Mouse (Mus musculus) left cerebral cortex, adult 2 months (tissue): ENCODE data around the gene Tmem140. TPM values are rescaled to one million over a fixed set of nuclear protein-coding genes. Genes with fewer than 3 reads are reported as not detected.

Experiments
- DNase-seq, 2 experiments: peaks; one replicate each; pipeline ENCODE4 v3.0.0; 2021 to 2022; ENCODE audit warnings: low spot score in 2 of 2, mixed read lengths in 1 of 2; ENCODE audit errors: extremely low spot score in 1 of 2
- H3K27ac ChIP-seq: fragments of 200-600 bp; 2 replicates; pipeline ENCODE4 v1.8.1; 2022
- H3K4me3 ChIP-seq: fragments of 200-600 bp; 2 replicates; pipeline ENCODE4 v1.8.1; 2022
- CTCF ChIP-seq: fragments of 200-600 bp; IDR thresholded peaks from 2 replicates; pipeline ENCODE4 v1.8.1; 2022; ENCODE audit warnings: antibody characterized with exemption, mild to moderate bottlenecking, moderate library complexity
- intact Hi-C: fragments of 180-260 bp; cut with DNase I; formaldehyde crosslinking; loops from one replicate; pipeline ENCODE4 v1.15.1; 2025
- total RNA-seq, 2 experiments: library from RNA; stranded (reverse); gene quantifications; 2 replicates each; pipeline ENCODE4 v1.2.3; 2021

The Tmem140 gene
- total RNA-seq, 2 experiments from 2014 or later: 3.1 TPM

- Histone ChIP-seq H3K27ac (no peak overlapping the region), H3K4me3 (no peak overlapping the region)
- no peak for TF ChIP-seq CTCF
- intact Hi-C loops: no loop called here
- DNase-seq: no peak
Measured at GRCm38 (mm10) chr6:34914462-34914861, 51.5 kb downstream of the Tmem140 start.

- H3K4me3 ChIP-seq: no peak overlapping the region
- TF ChIP-seq CTCF: no peak
Measured at GRCm38 (mm10) chr6:34919146-34919545, 56.2 kb downstream of the Tmem140 start.

GRCm38 (mm10) chr6:34919956-34920355 is 57.0 kb downstream of the Tmem140 start, which contains the start of gene Stra8:
Gene Stra8 (plus strand): TSS chr6:34920163.
- intact Hi-C loops: no loop called here
- TF ChIP-seq CTCF: no peak
- Histone ChIP-seq H3K4me3 (no peak within 1 kb of the TSS), H3K27ac (no peak within 1 kb of the TSS)
- DNase-seq: no peak

More at GRCm38 (mm10) chr6:34919146-34919545, 56.2 kb downstream of the Tmem140 start:
- no peak for DNase-seq
- intact Hi-C loops: no loop called here
- no peak overlapping the region for H3K27ac ChIP-seq

GRCm38 (mm10) chr6:34920631-34921030 is 57.7 kb downstream of the Tmem140 start:
- Histone ChIP-seq H3K4me3 (no peak overlapping the region), H3K27ac (no peak overlapping the region)
- no peak for TF ChIP-seq CTCF
- no peak for DNase-seq
- intact Hi-C loops: no loop called here

- H3K27ac ChIP-seq: no peak overlapping the region
- intact Hi-C loops: no loop called here
- peak; percentile 46 for TF ChIP-seq CTCF
- DNase-seq: no peak
- no peak overlapping the region for H3K4me3 ChIP-seq
Measured at GRCm38 (mm10) chr6:34921941-34922340, 59.0 kb downstream of the Tmem140 start.

Other genes with a start within 250 kb of the Tmem140 start
- 10 to 100 TPM; 13.8 to 14.3 TPM for gene Agbl3, start 82.7 kb upstream of the Tmem140 start, total RNA-seq
- 1 to 10 TPM; 5.6 to 7.2 TPM for gene Cyren, start 14.9 kb downstream of the Tmem140 start, total RNA-seq
- 10 to 100 TPM; 29.3 to 30.7 TPM for gene Wdr91, start 47.7 kb downstream of the Tmem140 start, total RNA-seq
- gene Stra8, start 57.0 kb downstream of the Tmem140 start, total RNA-seq: not detected
- 1 to 10 TPM; 1.1 to 1.4 TPM for gene Slc23a4, start 125.3 kb downstream of the Tmem140 start, total RNA-seq